Mouse (Mus musculus) embryonic facial prominence, embryonic 15.5 days (tissue): Measurements from ENCODE around the gene Ago3. TPM values are rescaled to one million over a fixed set of nuclear protein-coding genes. Genes with fewer than 3 reads are reported as not detected.

Source experiments
- ATAC-seq: fragments of 200-750 bp; cut with Nextera tagmentation; 2 replicates; pipeline ENCODE4 v1.8.0; 2017; ENCODE audit warnings: low read depth, moderate TSS enrichment; ENCODE audit not compliant: insufficient number of reproducible peaks, low FRiP score, low TSS enrichment
- H3K27ac ChIP-seq: fragments of 300-500 bp; sonication (generic); replicated peaks from 2 replicates; pipeline ENCODE4 v1.5.1; 2015; ENCODE audit warnings: mild to moderate bottlenecking, inconsistent platforms
- H3K27me3 ChIP-seq: fragments of 300-500 bp; sonication (generic); 2 replicates; pipeline ENCODE4 v1.6.1; 2015; ENCODE audit warnings: inconsistent platforms
- H3K36me3 ChIP-seq: fragments of 300-500 bp; sonication (generic); 2 replicates; pipeline ENCODE4 v1.6.1; 2015; ENCODE audit warnings: mild to moderate bottlenecking, inconsistent platforms
- H3K4me1 ChIP-seq: fragments of 300-500 bp; sonication (generic); 2 replicates; pipeline ENCODE4 v1.6.1; 2015; ENCODE audit warnings: inconsistent platforms
- H3K4me2 ChIP-seq: fragments of 300-500 bp; sonication (generic); replicated peaks from 2 replicates; pipeline ENCODE4 v1.6.1; 2015; ENCODE audit warnings: mild to moderate bottlenecking, inconsistent platforms
- H3K4me3 ChIP-seq: fragments of 300-500 bp; sonication (generic); replicated peaks from 2 replicates; pipeline ENCODE4 v1.5.1; 2015; ENCODE audit warnings: mild to moderate bottlenecking, inconsistent platforms
- H3K9ac ChIP-seq: fragments of 300-500 bp; sonication (generic); 2 replicates; pipeline ENCODE4 v1.6.1; 2015; ENCODE audit warnings: inconsistent platforms
- H3K9me3 ChIP-seq: fragments of 300-500 bp; sonication (generic); replicated peaks from 2 replicates; pipeline ENCODE4 v1.6.1; 2016; ENCODE audit warnings: inconsistent platforms
- WGBS: fragments of 180-500 bp; shearing (Covaris S2); methylation state at CpG from one replicate; pipeline ENCODE4 v1.1.7; 2015; 5-methylcytosine and 5-hydroxymethylcytosine counted together
- polyA plus RNA-seq: library from polyadenylated mRNA; unstranded; fragments of >200 nt; fragmentation: Nextera tagmentation; extraction: Ambion mirVana; gene quantifications from 2 replicates; pipeline ENCODE4 v1.2.1, GENCODE M21; 2015

Gene Ago3
- polyA plus RNA-seq, 1 experiment from 2014 or later = 17.2 TPM

- Histone ChIP-seq H3K9ac (no peak overlapping the region), H3K27ac (no peak overlapping the region), H3K36me3 (peaks cover 16% of the 10 kb centered on the region), H3K4me3 (peak overlapping the region; percentile 89), H3K27me3 (no peaks in the 10 kb centered on the region), H3K4me2 (peak overlapping the region; percentile 78), H3K4me1 (peaks cover 35% of the 10 kb centered on the region), H3K9me3 (no peaks in the 10 kb centered on the region)
- ATAC-seq = no peak
- WGBS = 53% methylated on average over 28 of the region's 28 CpGs
Measured at GRCm38 (mm10) chr4:126321854-126322511, 107.4 kb downstream of the Ago3 start.

- under 1% methylated on average over 80 of the region's 80 CpGs for WGBS
- H3K4me3 ChIP-seq = peak within 1 kb of the TSS; percentile 89
- H3K27me3 ChIP-seq = no peaks in the 10 kb centered on the region
- H3K27ac ChIP-seq = peak within 1 kb of the TSS; percentile 85
- peak within 1 kb of the TSS; percentile 78 for H3K4me2 ChIP-seq
- peak within 1 kb of the TSS; percentile 68 for H3K9ac ChIP-seq
- H3K4me1 ChIP-seq = peaks cover 36% of the 10 kb centered on the region
- peaks cover 23% of the 10 kb centered on the region for H3K36me3 ChIP-seq
- ATAC-seq = peak; percentile 81
- H3K9me3 ChIP-seq = no peaks in the 10 kb centered on the region
Measured at GRCm38 (mm10) chr4:126321111-126321853, 108.1 kb downstream of the Ago3 start, which contains the start of gene Adprhl2. Adprhl2 (minus strand) TSS chr4:126321703.

- no peak overlapping the region for H3K9ac ChIP-seq
- peaks cover 31% of the 10 kb centered on the region for H3K36me3 ChIP-seq
- no peak overlapping the region for H3K4me3 ChIP-seq
- H3K9me3 ChIP-seq = no peaks in the 10 kb centered on the region
- no peaks in the 10 kb centered on the region for H3K27me3 ChIP-seq
- no peak overlapping the region for H3K4me2 ChIP-seq
- ATAC-seq = no peak
- peaks cover 41% of the 10 kb centered on the region for H3K4me1 ChIP-seq
- no peak overlapping the region for H3K27ac ChIP-seq
- WGBS = 88% methylated on average over 6 of the region's 6 CpGs
Measured at GRCm38 (mm10) chr4:126319806-126320205, 109.5 kb downstream of the Ago3 start.

GRCm38 (mm10) chr4:126316443-126317040, 112.8 kb downstream of the Ago3 start:
- no peak overlapping the region for H3K4me3 ChIP-seq
- peaks cover 35% of the 10 kb centered on the region for H3K36me3 ChIP-seq
- H3K4me1 ChIP-seq = peaks cover 54% of the 10 kb centered on the region
- H3K9me3 ChIP-seq = no peaks in the 10 kb centered on the region
- no peak for ATAC-seq
- H3K9ac ChIP-seq = no peak overlapping the region
- no peaks in the 10 kb centered on the region for H3K27me3 ChIP-seq
- H3K27ac ChIP-seq = no peak overlapping the region
- WGBS = 89% methylated on average over 13 of the region's 13 CpGs
- no peak overlapping the region for H3K4me2 ChIP-seq

- H3K4me1 ChIP-seq = peaks cover 53% of the 10 kb centered on the region
- H3K27me3 ChIP-seq = no peaks in the 10 kb centered on the region
- no peak for ATAC-seq
- H3K4me2 ChIP-seq = no peak overlapping the region
- WGBS = 42% methylated on average over 5 of the region's 5 CpGs
- H3K27ac ChIP-seq = no peak overlapping the region
- H3K9me3 ChIP-seq = no peaks in the 10 kb centered on the region
- no peak overlapping the region for H3K9ac ChIP-seq
- peaks cover 36% of the 10 kb centered on the region for H3K36me3 ChIP-seq
- H3K4me3 ChIP-seq = no peak overlapping the region
Measured at GRCm38 (mm10) chr4:126315931-126316330, 113.4 kb downstream of the Ago3 start.

GRCm38 (mm10) chr4:126314393-126314792, 115.0 kb downstream of the Ago3 start:
- H3K36me3 ChIP-seq = peaks cover 36% of the 10 kb centered on the region
- no peaks in the 10 kb centered on the region for H3K9me3 ChIP-seq
- ATAC-seq = peak; percentile 58
- peaks cover 47% of the 10 kb centered on the region for H3K4me1 ChIP-seq
- H3K27me3 ChIP-seq = no peaks in the 10 kb centered on the region
- WGBS = 19% methylated on average over 10 of the region's 10 CpGs
- H3K4me3 ChIP-seq = no peak overlapping the region
- H3K27ac ChIP-seq = peak overlapping the region; percentile 82
- no peak overlapping the region for H3K9ac ChIP-seq
- H3K4me2 ChIP-seq = no peak overlapping the region

- no peak for ATAC-seq
- Histone ChIP-seq H3K4me2 (no peak overlapping the region), H3K4me1 (peaks cover 47% of the 10 kb centered on the region), H3K36me3 (peaks cover 32% of the 10 kb centered on the region), H3K27me3 (no peaks in the 10 kb centered on the region), H3K27ac (peak overlapping the region; percentile 82), H3K9me3 (no peaks in the 10 kb centered on the region), H3K4me3 (no peak overlapping the region), H3K9ac (no peak overlapping the region)
- 30% methylated on average over 5 of the region's 5 CpGs for WGBS
Measured at GRCm38 (mm10) chr4:126313202-126313601, 116.2 kb downstream of the Ago3 start.

GRCm38 (mm10) chr4:126311566-126312200, 117.7 kb downstream of the Ago3 start:
- Histone ChIP-seq H3K4me1 (peaks cover 47% of the 10 kb centered on the region), H3K9ac (no peak overlapping the region), H3K4me2 (no peak overlapping the region), H3K36me3 (peaks cover 17% of the 10 kb centered on the region), H3K4me3 (no peak overlapping the region), H3K27me3 (no peaks in the 10 kb centered on the region), H3K9me3 (no peaks in the 10 kb centered on the region), H3K27ac (peak overlapping the region; percentile 82)
- ATAC-seq = no peak
- 92% methylated on average over 16 of the region's 16 CpGs for WGBS

GRCm38 (mm10) chr4:126310344-126310743, 119.0 kb downstream of the Ago3 start:
- WGBS = 81% methylated on average over 6 of the region's 7 CpGs
- no peaks in the 10 kb centered on the region for H3K9me3 ChIP-seq
- H3K27me3 ChIP-seq = no peaks in the 10 kb centered on the region
- H3K4me1 ChIP-seq = peaks cover 37% of the 10 kb centered on the region
- ATAC-seq = no peak
- H3K4me2 ChIP-seq = no peak overlapping the region
- H3K4me3 ChIP-seq = no peak overlapping the region
- H3K36me3 ChIP-seq = 0 out of 2 replicates have a peak, but pooled peaks cover 5% of the 10 kb centered on the region
- H3K27ac ChIP-seq = no peak overlapping the region
- no peak overlapping the region for H3K9ac ChIP-seq

GRCm38 (mm10) chr4:126309922-126310309, 119.4 kb downstream of the Ago3 start:
- WGBS = 4% methylated on average over 7 of the region's 7 CpGs
- Histone ChIP-seq H3K4me1 (peaks cover 34% of the 10 kb centered on the region), H3K36me3 (0 out of 2 replicates have a peak, but pooled peaks cover 5% of the 10 kb centered on the region), H3K4me3 (no peak overlapping the region; the same call in 1 of the 2 replicates), H3K4me2 (peak overlapping the region; percentile 39), H3K9ac (no peak overlapping the region), H3K9me3 (no peaks in the 10 kb centered on the region), H3K27me3 (no peaks in the 10 kb centered on the region), H3K27ac (no peak overlapping the region)
- ATAC-seq = no peak
